Mouse (Mus musculus): ENCODE measurements at regions not wholly inside any gene's neighbourhood (a gene's known extent, or its start where the extent isn't known, plus 50 kb on each side); places are given as distances from the start of the nearest gene placed in this dataset.

- no peak for ATAC-seq (replicated peaks in 1 of 2; ENCODE audit: insufficient read depth in 1 of 2, low FRiP score in 2 of 2, low TSS enrichment in 1 of 2, low read depth in 1 of 2, poor library complexity in 2 of 2, severe bottlenecking in 2 of 2)
These were observed 295.3 kb downstream of the Irx1 start for GRCm38 (mm10) chr13:71668256-71668655.

GRCm38 (mm10) chr13:71665221-71665916 is 298.2 kb downstream of the Irx1 start:
- ATAC-seq (replicated peaks in 1 of 2; ENCODE audit: insufficient read depth in 1 of 2, low FRiP score in 2 of 2, low TSS enrichment in 1 of 2, low read depth in 1 of 2, poor library complexity in 2 of 2, severe bottlenecking in 2 of 2): no peak

- ATAC-seq (replicated peaks in 1 of 2; ENCODE audit: insufficient read depth in 1 of 2, low FRiP score in 2 of 2, low TSS enrichment in 1 of 2, low read depth in 1 of 2, poor library complexity in 2 of 2, severe bottlenecking in 2 of 2): no peak
These were observed 305.6 kb downstream of the Irx1 start for GRCm38 (mm10) chr13:71657898-71658297.

GRCm38 (mm10) chr13:71653939-71654467 is 309.5 kb downstream of the Irx1 start:
- ATAC-seq (replicated peaks in 1 of 2; ENCODE audit: insufficient read depth in 1 of 2, low FRiP score in 2 of 2, low TSS enrichment in 1 of 2, low read depth in 1 of 2, poor library complexity in 2 of 2, severe bottlenecking in 2 of 2): no peak

DNA sequence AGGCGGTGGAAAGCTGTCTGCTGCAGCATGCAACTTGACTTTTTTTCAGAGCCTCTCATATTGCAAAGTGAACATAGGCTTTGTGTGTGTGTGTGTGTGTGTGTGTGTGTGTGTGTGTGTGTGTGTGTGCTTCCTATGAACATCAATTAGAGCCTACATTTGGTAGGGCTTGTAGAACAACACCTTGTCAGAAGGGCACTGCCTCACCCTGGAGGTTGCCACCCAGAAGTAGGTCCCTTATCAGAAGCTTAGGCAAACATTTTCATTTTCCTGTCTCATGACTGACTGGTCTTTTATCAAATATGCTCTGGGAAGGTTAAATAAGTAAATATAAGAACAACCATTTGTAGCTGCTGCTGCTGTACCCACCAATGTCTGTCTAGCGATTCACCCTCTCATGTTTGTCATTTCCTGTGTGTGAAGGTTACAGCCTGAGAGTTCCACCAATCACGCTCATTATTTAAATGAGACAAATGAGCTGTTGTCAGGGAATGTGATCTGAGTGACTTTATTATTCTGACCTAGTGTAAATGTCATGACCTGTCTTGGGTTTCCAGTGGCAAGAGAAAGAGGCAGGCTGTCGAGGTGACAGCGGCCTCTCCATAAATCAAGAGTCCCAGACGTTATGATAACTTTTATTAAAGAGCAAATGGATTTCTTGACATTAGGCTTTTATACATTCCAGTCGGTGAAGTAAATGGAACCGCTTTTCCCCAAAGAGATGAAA is 310.1 kb downstream of the Irx1 start:
- no peak for ATAC-seq (replicated peaks in 1 of 2; ENCODE audit: insufficient read depth in 1 of 2, low FRiP score in 2 of 2, low TSS enrichment in 1 of 2, low read depth in 1 of 2, poor library complexity in 2 of 2, severe bottlenecking in 2 of 2)

DNA sequence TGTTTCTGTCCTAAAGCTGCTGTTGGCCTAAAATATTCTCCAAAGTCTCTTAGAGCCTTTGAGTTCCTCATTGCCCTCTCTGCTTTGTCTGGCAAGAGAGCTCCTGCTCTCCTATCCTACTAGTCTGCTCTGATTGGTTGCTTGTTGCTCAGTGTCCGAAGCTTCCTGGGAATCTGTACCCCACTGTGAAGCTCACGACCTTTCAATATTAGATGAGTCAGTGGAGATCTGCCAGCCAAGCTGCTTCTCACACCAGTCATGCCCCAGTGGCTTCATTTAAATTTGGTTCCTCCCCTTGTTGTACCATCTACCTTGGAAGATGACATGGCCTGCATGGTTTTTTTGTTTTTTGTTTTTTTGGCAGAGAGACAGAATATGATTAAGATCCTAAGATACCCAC is 313.6 kb downstream of the Irx1 start:
- no peak for ATAC-seq (replicated peaks in 1 of 2; ENCODE audit: insufficient read depth in 1 of 2, low FRiP score in 2 of 2, low TSS enrichment in 1 of 2, low read depth in 1 of 2, poor library complexity in 2 of 2, severe bottlenecking in 2 of 2)

DNA sequence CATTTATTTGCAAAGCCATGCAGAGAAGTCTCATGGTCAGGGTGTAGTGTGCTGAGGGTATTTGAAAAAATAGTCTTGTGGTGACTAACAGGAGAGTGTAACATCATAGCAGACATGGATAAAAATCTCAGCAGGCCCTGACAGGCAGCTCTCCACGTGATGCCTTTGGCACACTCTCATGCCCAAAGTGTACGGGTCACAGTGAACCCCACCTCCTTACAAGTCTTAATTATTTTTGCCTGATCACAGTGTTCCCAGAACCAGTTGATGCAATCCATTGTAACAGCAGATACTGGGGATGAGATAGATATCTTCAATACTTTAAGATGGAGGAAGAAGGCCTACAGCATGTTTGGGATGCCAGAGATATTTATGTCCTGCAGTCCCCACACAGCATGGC is 314.5 kb downstream of the Irx1 start:
- ATAC-seq (replicated peaks in 1 of 2; ENCODE audit: insufficient read depth in 1 of 2, low FRiP score in 2 of 2, low TSS enrichment in 1 of 2, low read depth in 1 of 2, poor library complexity in 2 of 2, severe bottlenecking in 2 of 2): no peak

DNA sequence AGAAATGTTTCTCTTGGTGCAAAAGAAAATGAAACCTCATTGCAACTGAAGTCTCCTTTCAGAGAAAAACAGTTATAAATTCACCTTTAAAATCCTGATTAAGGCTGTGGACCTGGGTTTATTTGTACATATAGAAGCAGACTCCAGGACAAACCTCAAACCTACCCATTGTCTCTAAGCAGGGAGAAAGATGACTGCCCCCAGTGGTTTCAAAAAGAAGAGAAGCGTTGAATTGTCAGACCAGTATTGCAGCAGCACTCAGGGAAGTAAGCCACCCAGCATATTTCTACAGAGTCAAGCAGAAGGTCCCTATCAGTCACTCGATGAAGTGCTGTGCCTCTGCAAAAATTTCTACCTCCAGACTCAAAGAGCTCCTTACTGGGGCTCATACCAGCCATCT is 332.1 kb downstream of the Irx1 start:
- ATAC-seq (replicated peaks in 1 of 2; ENCODE audit: insufficient read depth in 1 of 2, low FRiP score in 2 of 2, low TSS enrichment in 1 of 2, low read depth in 1 of 2, poor library complexity in 2 of 2, severe bottlenecking in 2 of 2): no peak

DNA sequence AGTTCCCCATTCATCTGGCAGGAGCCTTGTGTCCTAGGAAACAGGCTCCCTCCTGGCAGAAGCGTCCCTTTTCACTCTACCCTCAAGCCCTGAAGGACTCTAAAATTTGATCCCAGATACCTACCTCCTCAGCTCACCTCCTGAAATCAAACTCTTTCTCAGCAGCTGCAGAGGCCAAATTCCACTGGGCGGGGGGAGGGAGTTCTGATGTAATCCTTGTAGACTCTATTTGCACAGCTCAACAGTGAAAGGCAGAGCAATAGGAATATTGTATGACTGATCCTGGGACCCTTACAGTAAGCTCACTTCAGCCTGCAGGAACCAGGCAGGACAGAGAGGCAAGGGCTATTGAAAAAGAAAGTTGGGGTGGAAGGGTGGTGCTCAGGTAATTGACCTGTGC is 346.3 kb downstream of the Irx1 start:
- ATAC-seq (replicated peaks in 1 of 2; ENCODE audit: insufficient read depth in 1 of 2, low FRiP score in 2 of 2, low TSS enrichment in 1 of 2, low read depth in 1 of 2, poor library complexity in 2 of 2, severe bottlenecking in 2 of 2): no peak

DNA sequence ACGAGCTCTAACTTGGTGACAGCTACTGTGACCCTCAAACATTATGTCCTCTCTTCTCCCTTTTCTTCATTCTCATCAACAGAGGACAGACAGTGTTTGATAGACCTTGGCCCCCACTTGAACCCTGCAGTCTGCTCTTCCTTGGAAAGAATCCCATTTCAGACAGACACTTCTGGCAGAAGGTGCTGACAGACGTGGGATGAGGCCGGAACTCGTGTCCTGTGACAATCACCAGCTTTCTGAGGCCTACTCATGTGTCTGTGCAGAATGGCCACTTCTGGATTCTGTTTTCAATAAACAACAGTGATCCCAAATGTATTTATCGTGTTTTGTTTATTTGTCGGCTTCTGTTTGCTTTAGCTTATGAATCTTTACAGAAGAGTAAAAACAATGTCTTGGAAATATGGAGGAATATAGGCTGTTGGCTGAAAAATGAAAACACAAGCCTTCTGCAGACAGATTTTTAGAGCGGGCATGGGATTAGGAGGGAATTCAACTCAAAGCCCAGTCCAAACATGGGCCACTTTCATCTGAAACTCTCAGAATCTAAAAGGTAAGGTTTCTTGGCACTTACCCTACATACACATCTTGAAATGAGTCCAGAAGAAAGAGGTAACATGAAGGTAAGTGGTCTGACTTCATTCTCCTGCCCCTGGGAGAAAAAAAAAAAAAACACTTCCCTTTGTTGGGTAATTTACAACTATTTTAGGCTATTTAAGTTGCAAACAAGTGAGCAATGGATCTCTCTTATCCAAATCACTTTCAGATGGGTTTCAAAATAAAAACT is 350.9 kb downstream of the Irx1 start:
- no peak for ATAC-seq (replicated peaks in 1 of 2; ENCODE audit: insufficient read depth in 1 of 2, low FRiP score in 2 of 2, low TSS enrichment in 1 of 2, low read depth in 1 of 2, poor library complexity in 2 of 2, severe bottlenecking in 2 of 2)

DNA sequence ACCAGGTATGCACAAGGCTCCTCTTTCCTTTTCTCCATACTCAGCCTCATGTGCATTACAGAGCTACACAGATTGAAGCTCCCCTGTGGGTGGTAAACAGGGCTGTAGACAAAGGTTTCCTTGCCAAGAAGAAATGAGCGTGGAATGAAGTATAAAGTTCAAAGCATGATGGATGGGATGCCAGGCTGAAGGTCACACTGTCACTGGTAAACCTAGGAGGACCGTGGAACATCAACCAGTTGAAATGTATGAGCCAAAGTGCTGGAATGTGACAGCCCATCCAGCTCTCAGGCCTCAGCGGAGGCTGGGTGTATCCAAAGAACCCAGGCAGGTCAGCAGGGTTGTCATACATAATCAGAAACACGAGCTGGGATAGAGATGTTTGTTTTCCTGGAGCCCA is 381.0 kb downstream of the Irx1 start:
- no peak for ATAC-seq (replicated peaks in 1 of 2; ENCODE audit: insufficient read depth in 1 of 2, low FRiP score in 2 of 2, low TSS enrichment in 1 of 2, low read depth in 1 of 2, poor library complexity in 2 of 2, severe bottlenecking in 2 of 2)

GRCm38 (mm10) chr13:71565895-71566294 is 397.6 kb downstream of the Irx1 start:
- no peak for ATAC-seq (replicated peaks in 1 of 2; ENCODE audit: insufficient read depth in 1 of 2, low FRiP score in 2 of 2, low TSS enrichment in 1 of 2, low read depth in 1 of 2, poor library complexity in 2 of 2, severe bottlenecking in 2 of 2)

GRCm38 (mm10) chr13:71565388-71565787 is 398.1 kb downstream of the Irx1 start:
- ATAC-seq (replicated peaks in 1 of 2; ENCODE audit: insufficient read depth in 1 of 2, low FRiP score in 2 of 2, low TSS enrichment in 1 of 2, low read depth in 1 of 2, poor library complexity in 2 of 2, severe bottlenecking in 2 of 2): no peak

- ATAC-seq (replicated peaks in 1 of 2; ENCODE audit: insufficient read depth in 1 of 2, low FRiP score in 2 of 2, low TSS enrichment in 1 of 2, low read depth in 1 of 2, poor library complexity in 2 of 2, severe bottlenecking in 2 of 2): no peak
These were observed 404.9 kb downstream of the Irx1 start for GRCm38 (mm10) chr13:71558477-71559215.

DNA sequence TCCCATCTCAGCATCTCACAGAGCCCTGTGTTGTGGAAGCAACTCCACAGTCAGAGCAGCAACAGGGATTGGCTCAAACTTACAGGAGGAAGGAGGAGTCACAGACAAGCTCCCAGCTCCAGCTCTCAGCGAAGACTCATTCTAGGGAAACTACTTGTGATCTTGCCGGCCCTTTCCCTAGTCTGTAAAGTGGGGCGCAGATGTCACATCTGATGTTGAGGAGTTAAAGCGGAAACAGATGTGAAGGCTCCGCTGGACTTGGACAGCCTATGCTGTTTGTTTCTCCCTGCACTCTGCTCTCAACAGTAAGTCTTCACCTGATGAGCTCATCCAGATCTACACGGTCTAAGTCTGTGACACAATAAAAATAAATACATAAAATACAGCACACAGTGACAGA is 408.1 kb downstream of the Irx1 start:
- no peak for ATAC-seq (replicated peaks in 1 of 2; ENCODE audit: insufficient read depth in 1 of 2, low FRiP score in 2 of 2, low TSS enrichment in 1 of 2, low read depth in 1 of 2, poor library complexity in 2 of 2, severe bottlenecking in 2 of 2)

- ATAC-seq (replicated peaks in 1 of 2; ENCODE audit: insufficient read depth in 1 of 2, low FRiP score in 2 of 2, low TSS enrichment in 1 of 2, low read depth in 1 of 2, poor library complexity in 2 of 2, severe bottlenecking in 2 of 2): no peak
These were observed 413.4 kb downstream of the Irx1 start for GRCm38 (mm10) chr13:71550109-71550508.

DNA sequence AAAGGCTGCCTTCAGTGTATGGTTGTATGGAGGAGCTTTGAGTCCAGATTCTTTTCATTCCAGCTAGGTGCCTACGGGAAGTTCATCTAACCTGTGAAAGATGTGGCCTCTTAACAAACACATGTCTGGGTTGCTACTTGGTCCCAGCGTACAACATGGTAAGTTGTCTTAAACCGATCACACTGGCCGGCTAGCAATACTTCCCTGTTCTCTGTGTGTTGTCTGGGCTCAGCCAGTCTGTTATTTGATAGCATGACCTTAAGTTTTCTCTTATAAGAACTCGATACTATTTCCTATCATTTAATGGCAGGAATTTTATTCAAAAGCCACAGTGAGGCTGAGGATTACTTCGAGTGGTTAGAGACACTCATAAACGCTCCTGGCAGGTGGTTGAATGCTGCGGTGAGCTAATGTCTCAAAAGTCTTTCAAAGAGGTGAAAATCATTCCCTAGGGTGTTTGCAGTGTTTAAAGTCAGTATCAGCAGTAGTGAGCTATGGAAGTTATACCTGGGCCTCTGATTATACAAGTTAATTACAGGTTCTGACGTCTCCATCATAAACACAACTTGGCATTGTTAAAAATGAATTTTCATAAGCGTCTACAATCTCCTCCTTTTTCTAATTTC is 414.2 kb downstream of the Irx1 start:
- no peak for ATAC-seq (replicated peaks in 1 of 2; ENCODE audit: insufficient read depth in 1 of 2, low FRiP score in 2 of 2, low TSS enrichment in 1 of 2, low read depth in 1 of 2, poor library complexity in 2 of 2, severe bottlenecking in 2 of 2)
